Comparison of ENCODE assay signal across 16 mouse cellular contexts in genomic region chr7:128440584-128440983, GRCm38 (mm10).
"Had no signal": no experiment of that assay in that cellular context is flagged by ENCODE, and none has a peak within 500 bp of the region (broad histone marks: within the 10 kb centered on the region; RNA-seq: fewer than 3 reads in every experiment).

No protein-coding gene starts in this region.

- H3K27ac ChIP-seq: neural tube, embryonic 13.5 days; neural tube, embryonic 15.5 days; stomach, embryonic 15.5 days; stomach, postnatal 0 days had no signal

- H3K4me3 ChIP-seq: neural tube, embryonic 13.5 days; neural tube, embryonic 15.5 days; stomach, embryonic 15.5 days had no signal

- H3K27me3 ChIP-seq: neural tube, embryonic 13.5 days; neural tube, embryonic 15.5 days; stomach, embryonic 15.5 days had no signal

- H3K4me1 ChIP-seq: neural tube, embryonic 13.5 days; neural tube, embryonic 15.5 days; stomach, embryonic 15.5 days had no signal

- H3K9me3 ChIP-seq: neural tube, embryonic 13.5 days; neural tube, embryonic 15.5 days; stomach, embryonic 15.5 days had no signal

- H3K9ac ChIP-seq: neural tube, embryonic 13.5 days; neural tube, embryonic 15.5 days; stomach, embryonic 15.5 days had no signal

- H3K4me2 ChIP-seq: neural tube, embryonic 13.5 days; neural tube, embryonic 15.5 days; stomach, embryonic 15.5 days had no signal

- DNase-seq: retina, postnatal 1 day; right cerebral cortex, adult 18-20 months; right cerebral cortex, postnatal 14 days; right cerebral cortex, postnatal 25 days; right cerebral cortex, postnatal 4 days; spleen, adult 18-20 months; thymus, adult 18-20 months; thymus, adult 2 months; thymus, postnatal 14 days; thymus, postnatal 25 days; thymus, postnatal 36 days; thymus, postnatal 4 days had no signal
